Mouse (Mus musculus) heart, adult 18-20 months (tissue): ENCODE measurements at regions not wholly inside any gene's neighbourhood (a gene's known extent, or its start where the extent isn't known, plus 50 kb on each side); places are given as distances from the start of the nearest gene placed in this dataset.

Source experiments
- DNase-seq, 2 experiments: peaks; one replicate each; pipeline ENCODE4 v3.0.0; 2021 to 2022; ENCODE audit warnings: mixed read lengths in 1 of 2

DNA sequence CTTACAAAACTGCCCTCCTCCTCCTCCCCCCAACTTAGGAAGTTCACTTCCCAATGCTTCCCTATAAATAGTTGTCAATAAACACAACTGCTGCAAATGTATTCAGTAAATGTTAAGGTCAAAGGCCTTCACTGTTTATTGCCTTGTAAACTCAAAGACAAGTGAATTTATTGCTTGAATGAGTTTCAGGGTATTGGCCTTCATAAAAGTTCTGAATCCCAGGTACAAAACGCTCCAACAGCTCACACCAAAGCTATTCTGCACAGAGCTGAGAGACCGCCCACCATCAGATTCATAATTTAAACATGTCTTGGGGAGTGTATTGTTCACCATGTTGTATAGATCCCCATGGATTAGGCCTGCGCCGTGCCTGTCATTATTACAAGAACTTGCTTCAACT is 53.9 kb upstream of the Cdkn3 start:
- DNase-seq = no peak

DNA sequence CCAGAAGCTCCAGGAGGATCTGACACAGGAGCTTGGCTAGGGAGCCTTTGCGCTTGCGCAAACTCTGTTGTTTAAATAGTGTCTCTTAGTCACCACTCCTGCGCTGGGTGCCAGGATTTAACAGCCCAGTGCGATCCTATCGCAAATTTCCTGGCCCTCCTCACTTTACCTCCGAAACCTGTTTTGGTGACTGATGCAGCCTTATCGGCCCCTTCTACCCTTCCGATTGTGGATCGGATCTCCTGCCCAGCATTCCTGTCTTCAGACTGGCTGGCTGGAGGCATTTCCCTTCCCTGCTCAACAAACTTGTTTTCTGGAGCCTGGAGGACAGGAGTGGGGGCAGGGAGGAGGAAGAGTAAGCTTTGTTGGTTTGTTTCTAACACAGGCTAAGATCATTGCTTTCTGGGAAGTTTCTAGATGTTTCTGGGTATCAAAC is 56.0 kb upstream of the Cdkn3 start:
- peak; percentile 80 to 82 for DNase-seq

DNA sequence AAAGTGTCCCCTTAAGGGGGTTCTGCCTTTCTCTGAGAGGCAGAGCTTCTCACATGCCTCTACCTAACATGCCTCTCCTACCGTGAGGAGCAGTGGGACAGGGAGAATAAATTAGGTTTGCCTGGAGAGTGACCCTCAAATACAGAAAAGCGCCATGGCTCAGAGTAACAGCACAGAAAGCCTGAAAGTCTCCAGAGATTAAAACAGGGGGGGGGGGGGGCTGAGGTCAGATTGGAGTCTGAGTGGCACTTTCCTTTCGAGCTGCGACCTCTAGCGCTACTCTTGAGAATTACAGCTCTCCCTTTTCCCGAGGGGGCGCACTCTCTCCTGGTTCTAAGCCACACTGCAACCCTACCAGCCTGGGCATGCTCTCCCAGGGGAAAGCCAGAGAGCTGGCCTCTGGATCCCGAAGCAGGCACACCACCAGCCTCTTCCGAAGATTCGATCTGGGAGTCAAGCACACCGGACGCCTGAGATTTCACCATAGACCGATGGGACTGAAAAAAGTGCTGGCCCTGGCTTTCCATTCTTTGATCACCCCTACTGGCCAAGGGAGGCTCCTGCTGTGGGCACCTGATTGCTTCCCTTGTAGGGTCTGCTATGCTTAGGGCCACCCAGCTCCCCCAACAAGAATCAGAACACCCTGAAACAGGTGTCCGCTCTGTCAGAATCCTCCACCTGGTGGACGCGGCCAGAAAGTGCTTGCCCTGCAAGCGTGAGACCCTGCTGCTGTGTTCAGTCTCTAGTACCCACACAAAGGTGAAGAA is 57.5 kb upstream of the Cdkn3 start:
- DNase-seq = peak; percentile 57 to 81

DNA sequence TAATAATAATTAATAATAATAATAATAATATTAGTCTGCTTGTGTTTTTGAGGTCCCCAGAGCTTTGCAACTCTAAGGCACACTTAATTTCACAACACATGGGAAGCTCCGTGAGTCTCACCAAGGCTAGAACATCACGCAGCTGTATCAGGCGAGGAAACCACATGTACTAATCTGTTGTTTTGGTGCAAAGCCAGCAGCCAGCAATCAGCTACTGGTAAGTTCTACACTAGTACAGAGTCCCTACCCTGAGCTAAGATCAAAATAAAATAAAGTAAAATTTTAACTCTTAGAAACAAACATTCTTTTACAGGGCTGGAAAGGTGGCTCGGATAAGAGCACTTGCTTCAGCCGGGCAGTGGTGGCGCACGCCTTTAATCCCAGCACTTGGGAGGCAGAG is 67.8 kb upstream of the Cdkn3 start:
- DNase-seq = peak in 1 of 2 experiments; percentile 15

DNA sequence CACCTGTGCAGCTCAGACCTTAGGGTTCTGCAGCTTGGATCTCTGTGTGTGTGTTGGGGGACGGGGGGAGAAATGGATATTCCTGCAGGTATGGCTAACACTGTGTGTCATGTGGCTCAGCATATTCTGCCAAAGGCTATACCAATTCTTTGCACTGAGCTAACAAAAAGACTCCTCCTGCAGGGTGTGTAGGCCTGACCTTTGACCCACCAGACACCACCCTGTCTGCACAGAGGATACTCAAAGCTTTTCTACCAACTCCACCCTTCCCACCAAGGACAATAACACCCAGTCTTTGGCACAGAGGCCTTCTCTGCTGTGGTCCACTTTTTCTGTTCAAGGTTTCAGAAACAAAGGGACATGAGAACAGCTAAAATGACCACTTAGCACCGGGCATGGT is 68.3 kb upstream of the Cdkn3 start:
- DNase-seq = peak in 1 of 2 experiments; percentile 9

DNA sequence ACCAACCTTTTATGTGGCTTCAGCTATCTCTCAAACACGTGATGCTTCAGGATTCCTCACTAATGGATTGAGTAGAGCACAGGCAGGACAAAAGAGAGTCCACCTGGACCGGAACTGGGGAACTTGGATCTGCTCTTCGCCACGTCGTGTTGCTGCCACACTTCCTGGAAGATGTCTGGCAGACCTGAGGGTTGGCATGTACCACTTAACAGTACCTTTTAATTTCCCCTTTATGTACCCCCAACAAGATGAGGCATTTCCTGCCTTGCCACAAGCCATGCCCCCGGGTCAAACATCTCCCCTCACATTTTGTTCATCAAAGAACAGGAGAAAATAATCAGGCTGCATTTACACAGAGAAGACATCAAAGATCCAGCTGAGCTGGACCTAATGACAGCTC is 77.6 kb upstream of the Cdkn3 start:
- no peak for DNase-seq

DNA sequence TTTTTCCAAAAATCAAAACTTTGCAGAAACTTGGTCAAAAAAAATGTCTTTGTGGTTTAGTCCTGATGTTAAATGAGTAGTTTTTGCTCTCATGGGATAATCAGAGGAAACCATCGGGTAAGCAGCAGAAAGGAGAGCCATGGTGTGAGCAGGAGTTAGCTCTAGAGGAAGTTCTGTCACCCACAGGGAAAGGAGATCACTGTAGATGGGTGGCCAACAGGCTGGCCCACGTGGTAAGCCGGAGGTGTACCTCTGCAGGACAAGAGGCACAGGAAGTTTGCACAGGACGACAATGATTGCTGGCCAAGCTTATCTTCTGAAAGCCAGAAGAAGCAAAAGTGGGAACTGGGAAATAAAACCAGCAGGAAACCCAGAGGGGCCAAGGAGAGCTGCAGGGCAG is 81.4 kb upstream of the Cdkn3 start:
- DNase-seq = no peak

DNA sequence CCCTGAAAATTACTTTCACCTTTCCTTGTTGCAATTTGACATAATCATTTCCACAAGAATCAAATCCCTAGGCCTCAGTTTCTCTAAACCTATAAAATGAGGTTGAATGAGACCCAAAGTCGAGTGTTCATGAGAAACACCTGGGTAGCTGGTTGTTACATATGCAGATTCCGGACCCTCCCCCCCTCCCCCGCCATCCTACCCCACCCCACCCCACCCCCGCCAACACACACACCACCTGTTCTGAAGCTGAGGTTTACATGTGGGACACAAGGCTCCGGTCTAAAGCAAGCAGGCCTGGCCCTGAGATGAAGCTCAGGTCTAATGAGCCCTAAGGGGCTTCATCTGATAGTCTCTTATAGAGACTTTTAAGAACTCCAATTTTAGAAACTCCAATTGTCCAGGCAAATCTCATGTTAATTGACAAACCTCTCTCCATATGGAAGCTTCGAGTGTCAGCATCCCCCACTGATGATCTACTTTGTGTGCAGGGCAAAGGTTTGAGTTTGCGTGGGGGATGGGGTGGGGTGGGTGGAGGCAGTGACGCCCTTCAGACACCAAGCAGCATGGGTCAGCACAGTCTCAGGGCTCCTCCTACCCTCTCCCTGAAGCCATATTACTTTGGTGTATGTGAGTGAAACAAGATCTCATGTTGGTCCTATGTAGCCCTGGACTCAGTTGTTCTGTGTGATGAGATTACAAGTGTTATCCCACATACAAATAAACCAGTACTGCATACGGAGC is 88.7 kb upstream of the Cdkn3 start:
- DNase-seq = no peak

DNA sequence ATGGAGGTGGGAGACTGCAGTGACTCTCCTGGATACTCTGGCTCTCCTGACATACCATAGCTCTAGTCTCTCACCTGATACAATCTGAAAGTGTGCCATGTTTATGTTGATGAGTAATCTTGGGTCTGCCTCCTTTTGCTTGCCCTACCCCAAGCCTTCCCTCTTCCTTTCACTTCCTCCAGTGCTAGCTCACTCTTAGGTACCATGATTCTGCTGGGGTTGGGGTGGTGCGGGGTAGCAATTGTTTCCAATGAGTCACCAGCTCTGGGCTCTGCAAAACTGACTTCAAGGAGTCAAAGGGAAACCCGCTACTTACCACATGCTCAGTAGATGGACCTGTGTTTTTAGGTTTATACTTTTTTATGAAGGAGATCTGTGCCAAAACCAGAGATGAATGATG is 89.3 kb upstream of the Cdkn3 start:
- DNase-seq = no peak

DNA sequence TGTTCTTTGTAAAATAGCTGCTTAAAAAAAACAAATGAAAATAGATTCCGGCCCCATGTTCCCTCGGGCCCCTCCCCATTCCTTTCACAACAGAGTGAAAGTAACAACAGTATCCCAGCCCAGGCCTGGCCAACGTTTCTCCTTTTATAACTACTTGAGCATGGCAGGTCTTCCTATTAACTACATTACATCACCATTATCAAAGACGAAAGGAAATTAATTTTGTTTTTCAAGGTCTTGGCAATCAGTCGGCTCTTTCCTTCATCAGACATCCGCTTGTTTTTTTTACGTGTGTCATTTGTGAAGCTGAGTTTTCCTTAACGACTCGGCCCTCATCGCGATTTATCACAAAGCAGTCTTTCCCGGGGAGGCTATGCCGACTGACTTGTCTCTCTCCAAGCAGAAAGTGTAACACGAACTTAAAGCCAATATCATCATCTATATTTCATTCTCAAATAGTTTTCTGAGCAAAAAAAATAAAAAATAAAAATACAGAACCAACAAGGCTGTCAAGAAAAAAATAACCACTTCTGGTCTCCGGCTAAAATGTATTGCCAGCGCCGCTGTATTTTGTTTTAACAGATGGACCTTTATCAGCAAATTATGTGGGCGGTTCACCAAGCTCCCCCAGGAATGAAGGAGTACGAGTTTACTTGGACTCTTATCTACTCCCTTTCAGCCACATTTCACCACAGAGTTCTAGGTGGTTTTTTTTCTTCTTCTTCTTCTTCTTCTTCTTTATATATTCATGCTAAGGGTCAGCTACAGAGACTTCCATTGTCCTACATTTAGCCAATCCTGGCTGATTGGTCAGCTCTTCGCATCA is 89.9 kb upstream of the Cdkn3 start:
- DNase-seq = peak; percentile 41 to 52

DNA sequence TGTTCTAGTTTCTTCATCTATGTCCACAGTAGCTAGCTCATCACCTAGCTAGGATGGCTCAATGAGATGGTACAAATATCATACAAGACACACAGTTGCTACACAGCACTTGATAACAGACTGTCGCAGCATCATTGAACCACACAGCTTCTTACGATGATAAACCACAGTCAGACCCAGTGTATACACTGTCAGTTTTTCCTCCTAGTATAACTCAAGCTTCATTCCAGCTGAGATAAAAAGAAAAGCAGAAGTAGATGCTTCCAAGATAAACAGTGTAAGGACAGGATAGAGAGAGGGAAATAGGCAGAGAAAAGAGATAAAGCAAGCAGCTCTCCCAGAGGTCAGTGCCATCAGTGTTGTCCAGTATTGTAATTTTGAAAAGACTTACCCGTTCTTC is 92.1 kb upstream of the Cdkn3 start:
- DNase-seq = no peak

DNA sequence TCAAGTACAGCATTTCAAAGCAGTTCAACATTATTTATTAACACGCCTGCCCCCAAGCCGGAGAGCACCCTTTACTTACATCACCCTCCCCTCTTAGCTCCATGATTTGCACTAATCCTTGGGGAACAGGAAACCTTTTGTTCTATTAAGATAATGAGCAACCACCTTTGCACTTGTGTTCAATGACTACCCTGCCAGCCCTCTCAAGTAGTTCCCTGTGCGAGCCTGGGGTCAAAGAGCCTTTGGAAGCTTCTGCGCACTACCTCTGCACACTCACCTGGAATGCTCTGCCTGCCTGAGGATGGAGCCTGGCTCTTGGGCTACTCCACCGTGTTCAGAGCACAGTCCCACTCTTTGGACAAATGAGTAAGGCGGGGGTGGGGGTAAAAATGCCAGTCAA is 96.0 kb upstream of the Cdkn3 start:
- DNase-seq = no peak

DNA sequence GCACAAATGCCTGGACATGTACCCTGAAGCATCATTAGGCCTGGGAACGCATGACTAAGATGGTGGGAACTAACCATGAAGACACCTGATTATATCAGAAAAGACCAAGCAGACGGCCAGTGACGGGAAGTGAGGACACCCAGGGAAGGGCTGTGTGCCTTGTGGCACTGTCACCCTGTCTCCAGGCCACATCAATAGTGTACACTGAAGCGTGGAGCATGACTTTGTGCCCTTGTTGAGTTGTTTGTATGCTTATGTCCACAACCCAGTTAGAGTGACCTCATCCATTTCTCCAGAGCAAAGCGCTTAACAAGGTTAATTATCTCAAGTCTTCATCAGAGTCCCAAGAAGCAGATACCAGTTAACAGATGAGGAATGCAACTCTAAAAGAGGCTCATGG is 96.8 kb upstream of the Cdkn3 start:
- no peak for DNase-seq

DNA sequence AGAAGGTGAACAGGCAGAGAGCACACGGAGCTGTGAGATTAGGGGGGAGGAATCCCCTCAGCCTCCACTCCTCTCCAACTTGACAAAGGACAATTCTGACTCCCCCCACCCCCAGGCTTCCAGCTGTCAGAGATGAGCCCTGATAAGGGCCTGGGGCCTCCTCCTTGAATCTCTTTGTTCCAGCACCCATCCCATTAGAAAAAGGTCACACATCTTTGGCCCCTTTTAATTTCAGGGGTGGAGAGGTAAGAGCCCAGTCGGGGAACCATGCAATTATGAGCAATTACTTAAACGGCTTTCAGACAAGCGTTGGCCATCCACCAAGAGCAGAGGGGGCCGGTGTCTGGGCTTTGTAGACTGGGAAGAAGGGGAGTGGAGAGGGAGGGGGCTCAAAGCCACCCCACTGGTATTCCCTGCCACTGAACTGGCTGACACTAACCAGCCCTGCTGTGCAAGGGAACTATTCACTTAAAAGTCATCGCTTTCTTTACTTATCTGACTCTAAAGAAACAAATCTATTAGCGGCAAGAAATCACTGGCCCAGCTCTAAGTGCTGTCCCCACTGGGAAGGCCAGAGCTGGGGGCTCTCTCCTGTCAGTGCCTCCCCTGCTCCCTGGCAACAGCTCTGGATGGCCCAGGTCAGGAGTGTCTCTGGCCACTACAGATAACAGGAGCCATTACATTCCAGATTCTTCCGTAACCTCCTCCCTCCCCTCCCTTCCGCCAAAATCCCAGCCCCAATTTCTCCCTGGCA is 98.4 kb upstream of the Cdkn3 start:
- DNase-seq = no peak

DNA sequence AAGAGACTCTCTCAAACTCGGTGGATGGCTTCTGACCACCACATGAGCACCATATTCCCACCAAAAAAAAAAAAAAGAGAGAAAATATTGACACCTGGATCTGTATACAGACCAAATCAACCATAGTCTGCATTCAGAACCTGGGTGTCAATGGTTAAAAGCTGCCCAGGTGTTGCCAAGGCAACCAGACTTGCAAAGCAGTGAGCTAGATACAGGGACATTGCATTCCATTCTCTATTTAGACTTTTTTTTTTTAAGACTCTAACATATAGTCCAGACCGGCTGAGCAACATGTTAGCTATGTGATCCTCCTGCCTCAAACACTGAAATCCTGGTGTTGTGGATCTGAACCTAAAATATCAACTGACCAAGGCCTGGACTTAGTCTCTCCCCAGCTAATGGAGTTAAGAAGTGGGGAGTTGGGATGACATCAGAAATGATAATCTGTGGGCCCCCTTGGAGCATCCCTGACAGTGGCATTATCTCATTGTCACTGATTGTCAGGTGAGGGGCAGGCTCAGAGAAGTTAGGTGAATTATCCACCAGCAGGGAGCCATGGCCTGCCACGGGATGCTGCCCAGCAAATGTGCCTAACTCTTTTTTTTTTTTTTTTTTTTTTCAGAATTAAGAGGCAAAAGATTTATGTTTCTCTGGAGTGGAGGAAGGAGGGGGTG is 99.1 kb upstream of the Cdkn3 start:
- DNase-seq = no peak

DNA sequence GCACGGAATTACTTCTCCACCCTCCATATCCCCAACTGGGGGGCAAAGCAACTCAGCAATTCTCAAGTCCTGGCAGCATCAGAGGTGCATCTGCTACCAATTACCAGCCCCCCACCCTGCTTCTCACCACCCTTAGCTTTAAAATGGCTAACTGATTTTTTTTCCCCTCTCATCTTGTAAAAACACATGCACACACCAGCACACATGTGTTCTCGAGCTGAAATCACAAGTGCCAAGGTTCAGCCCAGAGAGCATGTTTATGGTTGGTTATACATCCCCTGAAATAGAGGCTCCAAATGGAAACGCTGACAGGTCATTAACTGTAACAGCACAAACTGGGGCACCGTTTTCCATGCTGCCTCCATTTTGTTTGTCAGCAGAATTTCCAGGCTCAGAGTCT is 101.0 kb upstream of the Cdkn3 start:
- DNase-seq = no peak

DNA sequence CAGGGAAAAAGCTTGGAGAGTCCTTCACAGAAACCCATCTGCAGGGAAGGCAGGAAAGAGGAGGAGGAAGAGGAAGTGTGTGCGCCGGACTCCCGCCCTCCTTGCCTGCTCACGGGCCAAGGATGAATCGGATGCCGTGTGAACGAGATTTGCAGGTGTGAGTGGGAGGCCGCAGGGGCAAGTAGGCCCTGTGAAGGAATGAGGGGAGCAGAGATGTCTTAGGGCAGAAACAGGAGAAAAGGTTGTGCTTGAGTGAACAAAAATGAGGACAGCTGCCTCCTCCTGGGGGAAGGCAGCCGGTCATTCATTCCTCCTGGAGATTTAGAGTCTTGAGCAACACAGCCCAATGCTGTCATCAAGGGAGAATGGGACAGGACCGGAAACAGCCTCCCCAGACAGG is 104.1 kb upstream of the Cdkn3 start:
- peak in 1 of 2 experiments; percentile 34 for DNase-seq

DNA sequence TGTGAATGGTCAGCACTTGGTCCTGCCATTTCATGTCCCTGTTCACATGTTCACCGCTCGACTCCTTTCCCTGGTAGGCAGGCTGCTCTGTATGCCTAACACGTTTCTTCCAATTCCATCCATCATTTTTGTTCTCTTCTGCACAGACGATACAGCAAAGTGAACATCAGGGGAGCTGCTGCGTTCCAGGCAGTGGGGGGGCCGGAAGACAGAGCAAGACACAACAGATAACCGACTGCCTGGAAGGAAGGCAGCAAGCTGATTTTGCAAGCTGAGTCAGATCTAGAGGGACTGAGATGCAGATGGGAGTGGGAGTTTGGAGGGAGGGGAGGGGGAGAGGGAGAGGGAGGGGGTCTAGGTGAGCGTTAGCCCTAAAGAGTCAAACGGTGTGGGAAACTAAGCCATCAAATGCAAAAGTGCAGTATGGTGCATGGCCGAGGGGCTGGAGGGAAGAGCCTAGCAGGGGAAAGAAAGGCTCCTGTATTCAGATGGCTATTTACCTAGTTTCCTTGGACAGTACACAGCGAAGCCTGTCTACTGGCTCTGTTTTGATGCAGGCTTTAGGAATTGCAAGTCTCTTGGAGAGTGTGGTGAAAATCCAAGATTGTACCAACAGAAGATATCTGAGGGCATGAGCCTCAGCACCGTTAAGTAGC is 112.9 kb upstream of the Cdkn3 start:
- no peak for DNase-seq

DNA sequence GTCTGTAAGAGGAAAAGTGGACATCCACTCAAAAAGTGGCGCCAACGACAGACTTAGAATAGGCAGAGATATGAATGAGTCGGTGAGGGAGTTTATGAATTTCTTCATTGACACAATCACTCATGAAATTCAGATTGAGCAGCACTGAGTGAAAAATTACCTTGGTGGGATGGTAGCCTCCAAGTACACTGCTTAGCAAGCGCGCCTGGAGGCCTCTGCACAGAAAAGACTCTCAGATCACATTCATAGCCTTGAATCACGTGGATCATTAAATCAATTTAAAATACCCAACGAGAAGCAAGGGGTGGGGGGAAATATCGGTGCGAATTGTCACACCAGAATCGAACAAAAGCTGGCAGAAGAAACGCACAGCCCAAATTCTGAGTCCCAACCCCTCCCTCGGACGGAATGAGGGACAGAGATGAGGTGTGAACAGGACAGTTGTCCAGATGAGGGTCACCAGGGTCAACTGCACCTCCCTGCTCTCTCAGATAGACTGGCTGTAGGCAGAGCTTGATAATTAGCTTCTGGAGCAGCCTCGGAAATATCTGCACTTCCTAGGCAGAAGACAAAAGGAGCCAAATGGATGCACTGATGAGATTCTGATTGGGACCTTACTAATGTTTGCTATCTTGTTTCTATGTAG is 113.5 kb upstream of the Cdkn3 start:
- no peak for DNase-seq

DNA sequence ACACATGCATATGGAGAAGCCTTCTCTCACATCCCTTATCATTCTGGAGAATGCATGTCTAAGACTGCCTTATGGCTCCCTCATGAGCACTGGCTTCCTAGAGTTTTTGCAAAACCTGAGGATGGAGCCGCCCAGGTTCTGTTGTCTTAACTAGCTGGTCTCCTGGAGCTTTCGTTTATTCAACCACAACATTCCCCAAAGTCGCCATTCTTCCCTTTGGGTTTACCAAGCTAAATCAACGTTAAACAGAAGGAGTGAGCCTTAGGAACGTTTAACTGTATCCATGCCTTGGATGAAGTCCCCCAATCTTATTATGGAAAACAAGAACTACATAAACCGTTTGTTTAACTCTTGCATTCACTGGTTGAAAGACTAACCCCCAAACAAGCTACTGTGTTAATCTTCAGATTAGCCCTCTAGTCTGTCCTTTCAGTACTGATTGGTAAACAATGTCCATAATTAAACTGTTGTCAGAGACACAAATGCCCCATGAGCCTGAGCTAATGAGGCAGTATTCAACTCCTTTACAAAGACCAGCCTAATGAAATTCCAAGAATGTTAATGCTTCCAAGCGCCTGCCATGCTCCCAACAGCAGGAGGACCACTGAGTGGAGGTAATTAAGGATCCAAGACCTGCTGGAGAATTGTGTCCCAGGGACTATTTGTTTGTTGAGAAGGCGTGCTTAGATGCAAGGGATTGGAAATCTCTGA is 121.1 kb upstream of the Cdkn3 start:
- DNase-seq = no peak
